Mouse (Mus musculus) stomach, embryonic 15.5 days (tissue): ENCODE measurements at regions not wholly inside any gene's neighbourhood (a gene's known extent, or its start where the extent isn't known, plus 50 kb on each side); places are given as distances from the start of the nearest gene placed in this dataset.

Source experiments
- ATAC-seq: fragments of 200-750 bp; cut with Nextera tagmentation; 2 replicates; pipeline ENCODE4 v1.8.0; 2017; ENCODE audit warnings: low read depth, moderate number of reproducible peaks, moderate TSS enrichment; ENCODE audit not compliant: insufficient read depth, low FRiP score
- H3K27ac ChIP-seq: fragments of 300-500 bp; sonication (generic); 2 replicates; pipeline ENCODE4 v1.5.1; 2015; ENCODE audit warnings: mild to moderate bottlenecking, inconsistent platforms
- H3K27me3 ChIP-seq: fragments of 300-500 bp; sonication (generic); replicated peaks from 2 replicates; pipeline ENCODE4 v1.6.1; 2015; ENCODE audit warnings: inconsistent platforms
- H3K36me3 ChIP-seq: fragments of 300-500 bp; sonication (generic); 2 replicates; pipeline ENCODE4 v1.6.1; 2015; ENCODE audit warnings: inconsistent platforms
- H3K4me1 ChIP-seq: fragments of 300-500 bp; sonication (generic); 2 replicates; pipeline ENCODE4 v1.6.1; 2015; ENCODE audit warnings: inconsistent platforms
- H3K4me2 ChIP-seq: fragments of 300-500 bp; sonication (generic); 2 replicates; pipeline ENCODE4 v1.6.1; 2015; ENCODE audit warnings: mild to moderate bottlenecking, inconsistent platforms
- H3K4me3 ChIP-seq: fragments of 300-500 bp; sonication (generic); replicated peaks from 2 replicates; pipeline ENCODE4 v1.5.1; 2015; ENCODE audit warnings: inconsistent platforms
- H3K9ac ChIP-seq: fragments of 300-500 bp; sonication (generic); 2 replicates; pipeline ENCODE4 v1.6.1; 2015; ENCODE audit warnings: inconsistent platforms
- H3K9me3 ChIP-seq: fragments of 300-500 bp; sonication (generic); 2 replicates; pipeline ENCODE4 v1.6.1; 2016; ENCODE audit warnings: inconsistent platforms
- WGBS: fragments of 180-500 bp; shearing (Covaris S2); methylation state at CpG from one replicate; pipeline ENCODE4 v1.1.7; 2015; 5-methylcytosine and 5-hydroxymethylcytosine counted together

- H3K36me3 ChIP-seq: no peaks in the 10 kb centered on the region
- no peaks in the 10 kb centered on the region for H3K27me3 ChIP-seq
- peaks cover 2% of the 10 kb centered on the region; the same call in 1 of the 2 replicates for H3K4me1 ChIP-seq
- no peak overlapping the region for H3K27ac ChIP-seq
- no peak for ATAC-seq
- 73% methylated on average over 3 of the region's 3 CpGs for WGBS
- H3K4me3 ChIP-seq: no peak overlapping the region
- no peak overlapping the region for H3K9ac ChIP-seq
- no peaks in the 10 kb centered on the region for H3K9me3 ChIP-seq
- H3K4me2 ChIP-seq: no peak overlapping the region
Measured at GRCm38 (mm10) chr1:143912586-143912985, 91.4 kb downstream of the Rgs2 start.

GRCm38 (mm10) chr1:143911230-143911629 lies 92.7 kb downstream of the Rgs2 start:
- Histone ChIP-seq H3K4me3 (no peak overlapping the region), H3K4me1 (no peaks in the 10 kb centered on the region), H3K27me3 (no peaks in the 10 kb centered on the region), H3K27ac (no peak overlapping the region), H3K9me3 (no peaks in the 10 kb centered on the region), H3K9ac (no peak overlapping the region), H3K4me2 (no peak overlapping the region), H3K36me3 (no peaks in the 10 kb centered on the region)
- ATAC-seq: no peak
- WGBS: 57% methylated on average over 3 of the region's 3 CpGs

GRCm38 (mm10) chr1:143910530-143910929 lies 93.4 kb downstream of the Rgs2 start:
- Histone ChIP-seq H3K4me3 (no peak overlapping the region), H3K9ac (no peak overlapping the region), H3K27me3 (no peaks in the 10 kb centered on the region), H3K4me2 (no peak overlapping the region), H3K36me3 (no peaks in the 10 kb centered on the region), H3K9me3 (no peaks in the 10 kb centered on the region), H3K4me1 (no peaks in the 10 kb centered on the region), H3K27ac (no peak overlapping the region)
- ATAC-seq: no peak

- Histone ChIP-seq H3K27me3 (no peaks in the 10 kb centered on the region), H3K4me1 (no peaks in the 10 kb centered on the region), H3K9ac (no peak overlapping the region), H3K4me2 (no peak overlapping the region), H3K27ac (no peak overlapping the region), H3K9me3 (no peaks in the 10 kb centered on the region), H3K4me3 (no peak overlapping the region), H3K36me3 (no peaks in the 10 kb centered on the region)
- WGBS: 67% methylated on average over 6 of the region's 6 CpGs
- ATAC-seq: no peak
Measured at GRCm38 (mm10) chr1:143907312-143907711, 96.6 kb downstream of the Rgs2 start.

GRCm38 (mm10) chr1:143906881-143907280 lies 97.1 kb downstream of the Rgs2 start:
- no peak for ATAC-seq
- Histone ChIP-seq H3K27ac (no peak overlapping the region), H3K4me2 (no peak overlapping the region), H3K36me3 (no peaks in the 10 kb centered on the region), H3K9ac (no peak overlapping the region), H3K4me3 (no peak overlapping the region), H3K9me3 (no peaks in the 10 kb centered on the region), H3K27me3 (no peaks in the 10 kb centered on the region), H3K4me1 (no peaks in the 10 kb centered on the region)

- no peak overlapping the region for H3K4me2 ChIP-seq
- H3K4me3 ChIP-seq: no peak overlapping the region
- WGBS: 68% methylated on average over 3 of the region's 3 CpGs
- H3K36me3 ChIP-seq: no peaks in the 10 kb centered on the region
- H3K27me3 ChIP-seq: no peaks in the 10 kb centered on the region
- ATAC-seq: peak; percentile 68; the same call in 1 of the 2 replicates
- no peaks in the 10 kb centered on the region for H3K9me3 ChIP-seq
- H3K27ac ChIP-seq: no peak overlapping the region
- H3K4me1 ChIP-seq: no peaks in the 10 kb centered on the region
- H3K9ac ChIP-seq: no peak overlapping the region
Measured at GRCm38 (mm10) chr1:143903985-143904384, 100.0 kb downstream of the Rgs2 start.

- no peak for ATAC-seq
Measured at GRCm38 (mm10) chr1:143903234-143903633, 100.7 kb downstream of the Rgs2 start.

GRCm38 (mm10) chr1:143901127-143901920 lies 102.6 kb downstream of the Rgs2 start:
- no peaks in the 10 kb centered on the region for H3K36me3 ChIP-seq
- H3K27ac ChIP-seq: no peak overlapping the region
- WGBS: 68% methylated on average over 6 of the region's 6 CpGs
- no peaks in the 10 kb centered on the region for H3K9me3 ChIP-seq
- ATAC-seq: no peak
- no peak overlapping the region for H3K9ac ChIP-seq
- H3K4me1 ChIP-seq: no peaks in the 10 kb centered on the region
- no peak overlapping the region for H3K4me2 ChIP-seq
- H3K27me3 ChIP-seq: no peaks in the 10 kb centered on the region
- H3K4me3 ChIP-seq: no peak overlapping the region

More at GRCm38 (mm10) chr1:143903234-143903633, 100.7 kb downstream of the Rgs2 start:
- H3K4me1 ChIP-seq: no peaks in the 10 kb centered on the region
- H3K4me3 ChIP-seq: no peak overlapping the region
- 68% methylated on average over 5 of the region's 5 CpGs for WGBS
- H3K27me3 ChIP-seq: no peaks in the 10 kb centered on the region
- H3K9ac ChIP-seq: no peak overlapping the region
- no peak overlapping the region for H3K4me2 ChIP-seq
- no peaks in the 10 kb centered on the region for H3K9me3 ChIP-seq
- no peak overlapping the region for H3K27ac ChIP-seq
- no peaks in the 10 kb centered on the region for H3K36me3 ChIP-seq

GRCm38 (mm10) chr1:143888510-143888909 lies 111.4 kb downstream of the Uchl5 start:
- 81% methylated on average over 2 of the region's 2 CpGs for WGBS
- no peak overlapping the region for H3K4me2 ChIP-seq
- H3K27ac ChIP-seq: no peak overlapping the region
- no peaks in the 10 kb centered on the region for H3K36me3 ChIP-seq
- no peaks in the 10 kb centered on the region for H3K27me3 ChIP-seq
- H3K9ac ChIP-seq: no peak overlapping the region
- ATAC-seq: no peak
- H3K4me3 ChIP-seq: no peak overlapping the region
- no peaks in the 10 kb centered on the region for H3K4me1 ChIP-seq
- no peaks in the 10 kb centered on the region for H3K9me3 ChIP-seq

- no peak overlapping the region for H3K4me3 ChIP-seq
- no peaks in the 10 kb centered on the region for H3K9me3 ChIP-seq
- no peaks in the 10 kb centered on the region for H3K4me1 ChIP-seq
- no peaks in the 10 kb centered on the region for H3K27me3 ChIP-seq
- no peak overlapping the region for H3K4me2 ChIP-seq
- H3K36me3 ChIP-seq: no peaks in the 10 kb centered on the region
- H3K9ac ChIP-seq: no peak overlapping the region
- ATAC-seq: no peak
- WGBS: 70% methylated on average over 5 of the region's 5 CpGs
- H3K27ac ChIP-seq: no peak overlapping the region
Measured at GRCm38 (mm10) chr1:143888065-143888464, 111.0 kb downstream of the Uchl5 start.

GRCm38 (mm10) chr1:143886014-143886413 lies 108.9 kb downstream of the Uchl5 start:
- H3K4me1 ChIP-seq: no peaks in the 10 kb centered on the region
- no peaks in the 10 kb centered on the region for H3K9me3 ChIP-seq
- WGBS: 46% methylated on average over 1 of the region's 1 CpGs
- ATAC-seq: no peak
- H3K27me3 ChIP-seq: no peaks in the 10 kb centered on the region
- no peak overlapping the region for H3K27ac ChIP-seq
- no peak overlapping the region for H3K4me2 ChIP-seq
- H3K9ac ChIP-seq: no peak overlapping the region
- no peak overlapping the region for H3K4me3 ChIP-seq
- H3K36me3 ChIP-seq: no peaks in the 10 kb centered on the region

GRCm38 (mm10) chr1:143881192-143881591 lies 104.1 kb downstream of the Uchl5 start:
- no peak overlapping the region for H3K27ac ChIP-seq
- 32% methylated on average over 6 of the region's 6 CpGs for WGBS
- no peak for ATAC-seq

GRCm38 (mm10) chr1:143879622-143880021 lies 102.5 kb downstream of the Uchl5 start:
- H3K27ac ChIP-seq: no peak overlapping the region
- H3K9me3 ChIP-seq: no peaks in the 10 kb centered on the region
- H3K4me1 ChIP-seq: no peaks in the 10 kb centered on the region
- WGBS: 89% methylated on average over 5 of the region's 5 CpGs
- H3K9ac ChIP-seq: no peak overlapping the region
- H3K27me3 ChIP-seq: no peaks in the 10 kb centered on the region
- no peak overlapping the region for H3K4me2 ChIP-seq
- H3K4me3 ChIP-seq: no peak overlapping the region
- no peak for ATAC-seq
- H3K36me3 ChIP-seq: no peaks in the 10 kb centered on the region

More at GRCm38 (mm10) chr1:143881192-143881591, 104.1 kb downstream of the Uchl5 start:
- Histone ChIP-seq H3K36me3 (no peaks in the 10 kb centered on the region), H3K4me2 (no peak overlapping the region), H3K4me3 (no peak overlapping the region), H3K9me3 (no peaks in the 10 kb centered on the region), H3K27me3 (no peaks in the 10 kb centered on the region), H3K9ac (no peak overlapping the region), H3K4me1 (no peaks in the 10 kb centered on the region)
